Mouse (Mus musculus): ENCODE results near the gene Camk1g. TPM values are rescaled to one million over a fixed set of nuclear protein-coding genes. Genes with fewer than 3 reads are reported as not detected.

The Camk1g gene
- total and polyA plus RNA-seq, 3 experiments: not detected

- DNase-seq (ENCODE audit: extremely low read depth): no peak
- TF ChIP-seq E2F4 (IDR thresholded peaks at IDR 0.05; ENCODE audit: insufficient replicate concordance, low read depth, low read length) (no peak), POLR2A (IDR thresholded peaks at IDR 0.05; ENCODE audit: low read depth, low read length) (no peak), MAFK (IDR thresholded peaks at IDR 0.05; ENCODE audit: insufficient replicate concordance, low read length) (no peak), ZMIZ1 (IDR thresholded peaks at IDR 0.05; ENCODE audit: low read depth, low read length) (no peak), KAT2A (IDR thresholded peaks at IDR 0.05; ENCODE audit: insufficient replicate concordance, low read length) (no peak), MEF2A (IDR thresholded peaks at IDR 0.05; ENCODE audit: borderline replicate concordance, low read depth, low read length) (no peak)
- H3K27me3 ChIP-seq (replicated peaks): no peaks in the 10 kb centered on the region
- dilution Hi-C loops (cut with MboI; ENCODE audit: extremely low pct_ligation_motif_present, extremely low pct_unique_long_range_greater_than_20kb, low sequenced_read_pairs): no loop called here
- H3K4me1 ChIP-seq (ENCODE audit: control insufficient read depth in 1 of 2, insufficient read depth in 2 of 2): peaks cover 0 to 4% of the 10 kb centered on the region in 2 experiments; a peak in 1 of 4 replicates
- H3K36me3 ChIP-seq (replicated peaks in 1 of 2; ENCODE audit: control insufficient read depth in 1 of 2, insufficient read depth in 1 of 2, low read length in 1 of 2): no peaks in the 10 kb centered on the region
- H3K79me2 ChIP-seq (replicated peaks; ENCODE audit: control insufficient read depth, extremely low read depth, insufficient read depth, poor library complexity, severe bottlenecking): no peaks in the 10 kb centered on the region
- no peak overlapping the region for H3K4me3 ChIP-seq (replicated peaks in 1 of 3; ENCODE audit: low read depth in 2 of 3, low read length in 2 of 3, poor library complexity in 1 of 3)
- in situ Hi-C loops (cut with MboI; ENCODE audit: low pct_ligation_motif_present, low pct_unique_long_range_greater_than_20kb, low sequenced_read_pairs): no loop called here
- H3K27ac ChIP-seq (ENCODE audit: insufficient read depth, low read depth): no peak overlapping the region
- H3K9ac ChIP-seq (ENCODE audit: insufficient read depth, low read depth): no peak overlapping the region
- no peak overlapping the region for H3K4me2 ChIP-seq (ENCODE audit: insufficient read depth, low read depth, poor library complexity, severe bottlenecking)
- H3K9me3 ChIP-seq (replicated peaks; ENCODE audit: low read length): no peaks in the 10 kb centered on the region
These were observed 60.1 kb downstream of the Camk1g start for GRCm38 (mm10) chr1:193309785-193310518.

DNA sequence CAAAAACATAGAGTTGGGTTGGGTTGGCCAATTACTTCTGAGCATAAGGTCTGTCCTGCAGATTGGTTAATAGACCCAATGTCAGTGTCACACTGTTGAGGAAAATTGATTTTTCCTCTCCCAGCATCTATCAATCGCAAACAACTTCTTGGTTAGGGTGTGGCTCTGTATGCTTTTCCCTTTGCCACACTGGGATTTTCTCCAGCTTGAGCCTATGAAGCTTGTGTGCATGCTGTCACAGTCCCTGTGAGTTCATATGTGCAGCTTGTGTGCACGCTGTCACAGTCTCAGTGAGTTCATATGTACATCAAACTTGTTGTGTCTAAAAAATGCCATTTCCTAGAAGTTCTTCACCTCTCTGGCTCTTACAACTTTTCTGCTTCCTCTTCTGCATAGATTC lies 63.3 kb downstream of the Camk1g start:
- Histone ChIP-seq H3K36me3 (replicated peaks in 1 of 2; ENCODE audit: control insufficient read depth in 1 of 2, insufficient read depth in 1 of 2, low read length in 1 of 2) (no peaks in the 10 kb centered on the region), H3K27ac (ENCODE audit: insufficient read depth, low read depth) (no peak overlapping the region), H3K9ac (ENCODE audit: insufficient read depth, low read depth) (no peak overlapping the region), H3K9me3 (replicated peaks; ENCODE audit: low read length) (no peaks in the 10 kb centered on the region), H3K4me1 (ENCODE audit: control insufficient read depth in 1 of 2, insufficient read depth in 2 of 2) (peaks cover 0 to 15% of the 10 kb centered on the region in 2 experiments; a peak in 2 of 4 replicates), H3K79me2 (replicated peaks; ENCODE audit: control insufficient read depth, extremely low read depth, insufficient read depth, poor library complexity, severe bottlenecking) (no peaks in the 10 kb centered on the region), H3K4me2 (ENCODE audit: insufficient read depth, low read depth, poor library complexity, severe bottlenecking) (no peak overlapping the region), H3K27me3 (replicated peaks) (no peaks in the 10 kb centered on the region), H3K4me3 (replicated peaks in 1 of 3; ENCODE audit: low read depth in 2 of 3, low read length in 2 of 3, poor library complexity in 1 of 3) (no peak overlapping the region)
- DNase-seq (ENCODE audit: extremely low read depth): no peak
- in situ Hi-C loops (cut with MboI; ENCODE audit: low pct_ligation_motif_present, low pct_unique_long_range_greater_than_20kb, low sequenced_read_pairs) (no loop called here), dilution Hi-C loops (cut with MboI; ENCODE audit: extremely low pct_ligation_motif_present, extremely low pct_unique_long_range_greater_than_20kb, low sequenced_read_pairs) (no loop called here)
- TF ChIP-seq POLR2AphosphoS2 (IDR thresholded peaks at IDR 0.05; ENCODE audit: low read depth, low read length) (no peak), NELFE (IDR thresholded peaks at IDR 0.05; ENCODE audit: low read depth, low read length) (no peak), MEF2A (IDR thresholded peaks at IDR 0.05; ENCODE audit: borderline replicate concordance, low read depth, low read length) (no peak), MXI1 (IDR thresholded peaks at IDR 0.05; ENCODE audit: low read depth, low read length) (no peak), SIN3A (IDR thresholded peaks at IDR 0.05; ENCODE audit: low read length) (no peak), RAD21 (IDR thresholded peaks at IDR 0.05; ENCODE audit: low read depth, low read length) (no peak), ELF1 (IDR thresholded peaks at IDR 0.05; ENCODE audit: low read depth, low read length) (no peak), NRF1 (IDR thresholded peaks at IDR 0.05; ENCODE audit: low read depth, low read length) (no peak)
